Mouse (Mus musculus): ENCODE measurements around the gene Cchcr1.
"Not testable (repeated sequence)": the region's sequence is repeated elsewhere in the genome, so short reads cannot be mapped to it uniquely, and the experiment has no call there.

The Cchcr1 gene

DNA sequence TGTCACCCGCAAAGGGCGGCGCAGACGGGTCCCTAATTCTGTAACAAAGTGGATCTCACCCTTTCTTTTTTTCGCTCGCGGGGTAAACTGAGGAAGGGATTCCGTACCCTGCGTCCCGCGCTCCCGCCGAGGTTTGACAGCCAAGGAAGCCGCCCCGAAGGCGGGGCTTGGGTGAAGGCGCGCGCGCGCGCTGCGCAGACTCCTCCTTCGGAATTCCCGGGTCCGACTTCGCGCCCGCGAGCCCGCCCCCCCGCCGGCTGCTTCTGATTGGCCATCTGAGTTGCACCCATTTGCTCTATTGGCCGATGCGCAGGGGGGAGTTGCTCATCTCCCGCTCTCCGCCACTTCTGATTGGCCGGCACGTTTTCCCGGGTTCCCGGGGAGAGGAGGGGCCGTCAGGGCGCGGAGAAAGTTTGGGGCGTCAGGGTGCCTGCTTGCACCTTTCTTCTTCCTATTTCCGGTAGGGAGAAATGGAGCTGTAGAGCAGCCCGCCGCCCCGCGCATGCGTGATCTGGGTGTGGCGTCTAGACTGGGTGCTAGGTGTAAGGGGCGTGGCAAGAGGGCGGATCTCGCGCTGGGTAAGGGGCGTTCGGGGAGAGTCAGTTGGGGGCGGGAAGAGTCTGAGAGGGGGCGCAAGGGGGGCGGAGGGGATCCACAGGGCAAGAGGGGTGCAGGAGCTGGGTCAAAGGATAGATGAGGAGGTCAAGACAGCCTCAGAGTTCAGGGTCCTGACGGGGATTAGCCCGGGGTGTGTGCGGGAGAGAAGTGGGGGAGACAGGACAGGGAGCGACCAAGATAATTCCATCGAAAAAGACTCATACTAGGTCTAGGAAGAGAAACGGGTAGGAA lies at the start of gene Cchcr1, which contains the start of gene Tcf19:
Gene Cchcr1, plus strand, starts transcription at position 449 of the 849 bp plus-strand sequence.
Gene Tcf19, minus strand, starts transcription at position 173 of the 849 bp plus-strand sequence.
- peak; percentile 97 for DNase-seq (ENCODE audit: low read depth)

DNA sequence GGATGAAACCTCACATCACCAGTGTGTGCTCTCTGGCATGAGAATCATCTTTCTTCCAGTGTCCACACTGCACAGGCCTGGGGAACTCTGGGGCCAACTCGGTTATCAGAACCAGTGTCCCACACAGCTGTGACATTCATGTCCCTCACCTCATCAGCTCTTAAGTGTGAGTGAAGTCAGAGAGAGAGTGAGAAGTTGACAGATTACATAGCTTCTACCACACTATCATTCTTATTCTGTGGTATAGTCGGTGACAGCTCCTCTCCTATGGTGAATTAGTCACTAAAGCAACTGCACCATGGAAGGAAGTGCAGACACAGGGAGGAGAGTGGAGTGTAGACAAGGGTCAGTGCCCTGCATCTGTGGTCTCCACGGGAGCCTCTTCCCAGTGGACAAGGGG lies 48.0 kb upstream of the Cchcr1 start:
- peak; percentile 28 for DNase-seq (ENCODE audit: low read depth)

DNA sequence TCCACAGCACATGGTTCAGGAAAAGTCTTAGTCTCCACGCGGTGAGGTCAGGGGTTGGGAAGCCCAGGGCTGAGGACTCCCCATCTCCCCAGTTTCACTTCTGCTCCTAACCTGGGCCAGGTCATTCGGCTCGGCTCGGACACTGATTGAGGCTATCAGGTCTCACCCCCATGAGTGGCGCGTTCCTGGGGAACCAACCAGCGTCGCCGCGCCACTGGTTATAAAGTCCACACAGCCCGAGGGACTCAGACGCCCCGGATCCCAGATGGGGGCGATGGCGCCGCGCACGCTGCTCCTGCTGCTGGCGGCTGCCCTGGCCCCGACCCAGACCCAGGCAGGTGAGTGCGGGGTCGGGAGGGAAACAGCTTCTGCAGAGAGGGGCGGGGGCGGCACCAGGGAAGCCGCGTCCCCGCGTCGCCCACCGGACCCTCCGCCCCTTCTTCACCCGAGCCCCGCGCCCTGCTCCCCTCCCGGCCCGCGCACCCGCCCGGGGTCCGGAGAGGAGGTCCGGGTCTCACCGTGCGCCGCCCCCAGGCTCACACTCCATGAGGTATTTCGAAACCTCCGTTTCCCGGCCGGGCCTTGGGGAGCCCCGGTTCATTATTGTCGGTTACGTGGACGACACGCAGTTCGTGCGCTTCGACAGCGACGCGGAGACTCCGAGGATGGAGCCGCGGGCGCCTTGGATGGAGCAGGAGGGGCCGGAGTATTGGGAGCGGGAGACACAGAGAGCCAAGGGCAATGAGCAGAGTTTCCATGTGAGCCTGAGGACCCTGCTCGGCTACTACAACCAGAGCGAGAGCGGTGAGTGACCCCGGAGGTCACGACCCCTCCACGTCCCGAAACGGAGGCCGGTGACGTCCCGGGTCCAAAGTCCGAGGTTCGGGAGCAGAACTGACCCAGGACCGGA lies 46.8 kb upstream of the Cchcr1 start, which contains the start of gene H2-Q10:
Gene H2-Q10, plus strand, starts transcription at position 248 of the 910 bp plus-strand sequence.
- DNase-seq (ENCODE audit: low read depth), result peak; percentile 60

DNA sequence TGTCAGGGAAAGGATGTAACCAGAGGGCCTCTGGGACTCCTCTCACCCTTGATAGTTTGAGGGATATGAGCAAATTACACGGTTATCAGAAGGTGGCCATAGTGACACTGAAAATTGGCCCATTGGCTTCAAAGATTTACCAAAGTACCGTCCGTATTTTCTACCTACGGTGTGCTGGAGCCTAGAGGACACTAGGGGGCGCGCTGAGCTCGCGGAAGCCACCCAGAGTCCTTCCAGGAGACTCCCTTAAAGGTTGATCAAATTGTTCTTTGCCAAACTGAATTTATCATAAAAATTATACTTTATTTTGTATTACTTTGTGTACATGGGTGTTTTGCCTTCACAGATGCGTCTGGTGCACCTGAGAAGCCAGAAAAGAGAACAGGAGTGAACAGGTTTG lies 32.8 kb upstream of the Cchcr1 start:
- peak; percentile 82 for DNase-seq (ENCODE audit: low read depth)

DNA sequence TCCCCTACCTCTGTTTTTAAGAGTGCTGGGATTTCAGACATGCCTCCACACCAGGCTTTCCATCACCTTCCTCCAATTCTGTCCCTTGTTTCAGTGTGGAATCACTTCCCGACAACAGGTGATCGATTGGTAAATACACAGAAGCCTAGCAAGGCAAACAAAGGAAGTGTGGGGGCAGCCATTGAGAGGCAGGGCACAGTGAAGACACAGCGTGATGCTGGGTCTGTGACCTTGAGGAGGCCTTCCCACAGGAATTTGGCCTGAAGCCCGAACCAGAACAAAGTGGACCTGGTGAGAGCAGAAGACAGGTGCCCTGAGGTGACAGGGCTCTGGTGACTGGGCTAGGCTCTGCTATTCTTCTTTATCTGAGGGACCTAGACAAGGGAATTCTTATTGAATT lies 31.2 kb upstream of the Cchcr1 start:
- no peak for DNase-seq (ENCODE audit: low read depth)

DNA sequence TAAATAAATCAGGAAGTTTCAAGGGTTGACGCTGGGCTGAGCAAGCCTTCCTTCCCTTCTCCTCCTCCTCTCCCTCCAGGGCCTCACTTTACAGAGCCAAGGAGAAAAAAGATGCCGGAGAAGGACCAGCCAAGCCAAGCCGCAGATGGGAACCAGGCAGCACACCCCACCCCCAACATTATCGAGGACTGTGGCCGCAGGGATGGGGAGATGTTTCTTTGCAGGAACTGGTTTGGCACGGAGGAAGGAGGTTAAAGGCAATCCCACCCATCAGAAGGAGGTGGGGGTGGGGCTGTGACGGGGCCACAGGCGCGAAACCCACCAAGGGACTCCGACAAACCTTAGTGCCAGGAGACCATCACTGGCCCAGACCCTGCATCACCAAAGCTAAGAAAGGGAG lies 30.2 kb upstream of the Cchcr1 start:
- no peak for DNase-seq (ENCODE audit: low read depth)

DNA sequence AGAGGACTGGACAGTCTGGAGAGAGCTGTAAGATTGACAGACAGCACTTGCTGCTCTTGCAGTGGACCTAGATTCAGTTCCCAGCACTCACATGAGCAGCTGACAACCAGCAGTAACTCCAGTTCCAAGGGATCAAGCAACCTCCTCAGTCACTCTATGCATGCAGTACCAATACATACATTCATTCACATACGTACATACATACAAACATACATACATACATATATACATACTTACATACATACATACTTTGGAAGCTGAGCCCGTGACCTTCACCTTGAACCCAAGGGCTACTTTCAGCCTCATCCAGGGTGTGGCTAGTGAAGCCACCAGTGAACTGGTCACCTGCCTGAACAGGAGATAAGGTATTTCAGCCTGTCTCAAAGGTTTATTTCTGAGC lies 28.9 kb upstream of the Cchcr1 start:
- DNase-seq (ENCODE audit: low read depth), result no peak

DNA sequence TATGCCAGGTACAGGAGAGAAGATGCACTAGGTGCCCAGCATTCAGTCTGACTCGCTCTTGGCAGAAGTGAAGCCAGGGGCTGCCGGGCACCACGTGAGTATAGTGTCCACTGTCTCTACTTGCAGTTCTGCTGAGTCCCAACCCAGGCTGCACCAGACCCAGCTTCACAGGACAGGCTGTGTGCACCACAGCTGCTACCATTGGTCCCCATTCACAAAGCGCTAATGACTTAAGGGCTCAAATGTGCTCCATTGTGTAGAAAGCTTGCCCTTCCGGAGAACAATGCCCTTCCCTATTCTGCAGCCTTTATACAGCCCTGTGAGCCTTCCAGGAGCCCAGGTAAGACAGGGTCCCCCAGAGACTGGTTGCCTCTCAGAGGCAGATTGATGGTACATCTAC lies 26.6 kb upstream of the Cchcr1 start:
- no peak for DNase-seq (ENCODE audit: low read depth)

DNA sequence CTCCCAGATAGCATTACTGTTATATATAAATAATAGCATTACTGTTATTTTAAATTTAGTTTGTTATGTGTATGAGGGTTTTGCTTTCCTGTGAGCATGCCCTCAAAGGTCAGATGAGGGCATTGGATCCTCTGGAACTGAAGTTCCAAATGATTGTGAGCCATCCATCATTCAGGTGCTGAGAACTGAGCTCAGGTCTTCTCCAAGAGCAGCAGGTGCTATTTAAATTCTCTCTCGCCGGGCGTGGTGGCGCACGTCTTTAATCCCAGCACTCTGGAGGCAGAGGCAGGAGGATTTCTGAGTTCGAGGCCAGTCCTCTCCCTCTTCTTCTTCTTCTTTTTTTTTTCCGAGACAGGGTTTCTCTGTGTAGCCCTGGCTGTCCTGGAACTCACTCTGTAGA lies 19.8 kb upstream of the Cchcr1 start:
- DNase-seq (ENCODE audit: low read depth), result no peak

DNA sequence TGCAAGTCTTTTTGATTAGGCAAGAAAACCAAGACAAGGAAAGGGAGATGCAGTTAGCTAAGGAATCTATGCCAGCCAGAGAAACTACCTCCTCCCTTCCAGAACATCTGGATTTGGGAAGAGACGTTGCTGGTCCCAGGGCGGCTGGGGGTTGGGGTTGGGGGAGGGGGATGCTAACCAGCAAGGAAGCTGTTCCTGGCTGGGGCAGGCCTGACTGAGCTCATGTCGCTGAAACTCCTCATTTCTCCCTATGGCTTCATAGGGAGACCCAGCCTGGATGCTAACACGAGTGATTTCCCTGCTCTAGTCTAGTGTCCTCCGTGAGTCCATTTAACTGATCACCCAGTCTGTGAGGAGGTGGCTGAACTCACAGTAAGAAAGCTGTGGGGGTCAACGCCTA lies 14.7 kb upstream of the Cchcr1 start:
- DNase-seq (ENCODE audit: low read depth), result no peak

DNA sequence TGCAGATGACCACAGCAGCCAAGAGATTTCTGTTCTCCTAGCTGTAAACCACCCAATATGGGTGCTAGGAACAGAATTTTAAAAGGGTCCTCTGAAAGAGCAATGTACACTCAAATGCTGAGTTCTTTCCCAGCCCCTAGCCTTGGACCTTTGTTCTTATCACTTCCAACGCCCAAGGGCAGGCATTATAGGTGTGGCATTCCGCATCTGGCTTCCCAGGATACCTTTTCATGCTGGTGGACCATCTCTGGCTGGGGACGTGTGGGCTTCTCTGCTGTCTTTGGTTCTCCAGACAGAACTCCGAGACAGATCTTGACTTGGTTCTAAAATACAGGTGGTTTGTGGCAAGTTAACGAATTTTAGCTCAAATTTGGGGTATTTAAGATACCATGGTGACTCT lies 14.1 kb upstream of the Cchcr1 start:
- DNase-seq (ENCODE audit: low read depth), result no peak

DNA sequence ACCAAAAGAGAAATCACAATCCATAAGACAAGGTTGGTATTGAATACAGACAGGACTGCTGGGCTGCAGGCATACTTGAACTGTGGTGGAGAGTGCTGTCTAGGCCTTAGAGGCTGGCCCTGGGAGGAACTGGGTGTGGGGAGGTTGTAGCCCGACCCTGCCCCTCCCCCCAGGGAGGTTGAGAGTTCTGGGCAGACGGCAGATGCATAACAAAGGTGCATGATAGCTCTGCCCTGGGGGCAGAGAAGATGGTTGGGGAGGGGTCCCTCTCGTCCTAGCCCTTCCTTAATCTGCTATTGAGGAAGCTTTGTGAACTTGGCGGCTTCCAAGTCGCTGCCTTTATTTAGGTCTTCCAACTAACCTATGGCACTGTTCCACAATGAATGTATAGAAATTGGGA lies 13.1 kb upstream of the Cchcr1 start:
- no peak for DNase-seq (ENCODE audit: low read depth)

DNA sequence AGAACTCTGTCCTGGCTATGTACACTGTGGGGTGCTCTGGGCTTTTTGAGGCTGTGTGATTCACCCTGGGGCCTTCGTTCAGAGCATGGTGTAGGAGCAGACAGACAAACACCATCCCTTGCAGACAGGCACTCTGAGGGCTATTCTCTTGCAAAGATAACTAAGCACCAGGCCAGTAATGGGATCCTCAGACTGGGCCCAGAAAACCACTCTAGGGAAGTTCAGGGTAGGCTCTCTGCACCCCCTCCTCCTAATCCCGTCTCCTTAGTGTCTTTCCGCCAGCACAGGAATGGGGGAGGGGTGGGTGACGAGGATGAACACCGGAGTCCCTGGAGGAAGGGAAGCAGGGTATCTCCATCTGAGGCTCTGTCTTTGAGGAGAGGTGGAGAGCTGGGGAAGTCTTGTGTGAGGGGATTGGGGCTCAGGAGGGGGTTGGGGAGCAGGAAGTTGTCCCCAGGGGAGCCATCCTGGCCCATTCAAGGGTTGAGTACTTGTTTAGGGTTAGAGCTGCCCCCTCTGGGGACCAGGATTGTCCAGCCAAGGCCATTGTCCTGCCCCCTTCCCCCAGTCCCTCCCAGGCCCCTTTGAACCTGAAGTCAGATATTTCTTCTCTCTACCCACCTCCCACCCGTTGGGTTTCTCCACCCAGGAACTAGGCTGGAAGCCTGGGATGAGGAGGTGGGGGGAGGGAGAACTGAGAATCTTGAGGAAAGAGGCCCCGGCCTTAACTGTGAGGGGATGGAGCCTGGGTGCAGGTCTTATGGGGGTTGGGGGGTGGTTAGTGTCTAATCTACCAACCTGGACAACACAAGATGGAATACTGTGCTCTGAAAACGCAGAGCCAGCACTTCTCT lies 12.0 kb upstream of the Cchcr1 start:
- DNase-seq (ENCODE audit: low read depth), result no peak

DNA sequence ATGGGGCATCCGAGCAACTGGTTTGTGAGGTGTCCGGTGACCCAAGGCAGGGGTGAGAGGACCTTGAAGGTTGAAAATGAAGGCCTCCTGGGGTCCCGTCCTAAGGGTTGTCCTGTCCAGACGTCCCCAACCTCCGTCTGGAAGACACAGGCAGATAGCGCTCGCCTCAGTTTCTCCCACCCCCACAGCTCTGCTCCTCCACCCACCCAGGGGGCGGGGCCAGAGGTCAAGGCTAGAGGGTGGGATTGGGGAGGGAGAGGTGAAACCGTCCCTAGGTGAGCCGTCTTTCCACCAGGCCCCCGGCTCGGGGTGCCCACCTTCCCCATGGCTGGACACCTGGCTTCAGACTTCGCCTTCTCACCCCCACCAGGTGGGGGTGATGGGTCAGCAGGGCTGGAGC lies 11.1 kb upstream of the Cchcr1 start, which contains the start of gene Pou5f1:
Gene Pou5f1, plus strand, starts transcription at position 243 of the 400 bp plus-strand sequence.
- no peak for DNase-seq (ENCODE audit: low read depth)

DNA sequence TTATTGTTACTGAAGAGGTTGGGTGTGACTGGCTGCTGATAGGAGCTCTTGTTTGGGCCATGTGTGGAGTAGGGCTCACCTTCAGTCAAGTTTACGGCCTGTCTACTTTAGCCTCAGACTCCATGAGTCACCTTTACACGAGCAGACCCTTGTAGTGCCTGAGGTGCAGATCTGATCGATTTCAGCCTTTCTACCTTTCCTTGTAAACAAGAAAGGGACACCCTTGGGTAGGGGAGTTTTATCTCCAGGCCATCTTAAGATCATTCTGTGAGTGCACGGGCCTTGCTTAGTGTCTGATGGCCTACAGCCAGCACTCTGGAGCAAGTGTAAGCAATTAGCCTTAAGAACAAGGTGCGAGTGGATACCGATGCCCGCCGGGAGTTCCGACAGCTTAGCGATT lies 10.0 kb upstream of the Cchcr1 start:
- no peak for DNase-seq (ENCODE audit: low read depth)

DNA sequence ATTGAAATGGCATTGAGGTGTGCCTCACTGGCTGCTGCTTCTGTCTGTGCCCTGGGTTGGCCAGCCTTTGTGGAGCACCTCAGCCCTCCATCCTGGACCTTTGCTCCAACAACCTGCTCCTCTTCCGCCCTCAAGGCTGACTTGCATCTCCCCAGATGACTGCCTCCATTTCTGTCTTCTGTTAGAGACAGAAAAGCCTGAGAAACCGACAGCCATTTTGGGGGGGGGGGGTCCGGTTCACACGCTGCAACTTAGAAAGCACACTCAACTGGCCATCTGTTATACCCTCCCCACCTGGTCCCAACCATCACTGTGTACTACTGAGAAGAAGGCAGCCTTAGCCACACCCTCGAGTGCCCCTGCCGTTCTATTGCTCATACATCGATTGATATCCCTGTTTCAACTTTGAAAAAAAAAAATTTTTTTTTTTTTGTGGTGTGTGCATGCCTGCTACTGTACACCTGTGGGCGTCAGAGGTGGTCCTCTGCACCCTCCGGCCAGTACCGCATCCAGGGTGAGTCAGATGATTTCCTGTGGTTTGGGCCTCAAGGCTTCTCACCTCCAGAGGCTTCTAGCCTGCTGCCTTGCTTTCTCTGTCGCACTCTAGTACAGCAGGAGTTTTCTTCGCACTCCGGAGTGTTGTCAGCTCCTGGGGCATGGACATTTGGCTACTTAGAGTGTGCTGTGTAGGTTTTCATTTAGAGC lies 9.2 kb upstream of the Cchcr1 start:
- DNase-seq (ENCODE audit: low read depth), result peak; percentile 52

DNA sequence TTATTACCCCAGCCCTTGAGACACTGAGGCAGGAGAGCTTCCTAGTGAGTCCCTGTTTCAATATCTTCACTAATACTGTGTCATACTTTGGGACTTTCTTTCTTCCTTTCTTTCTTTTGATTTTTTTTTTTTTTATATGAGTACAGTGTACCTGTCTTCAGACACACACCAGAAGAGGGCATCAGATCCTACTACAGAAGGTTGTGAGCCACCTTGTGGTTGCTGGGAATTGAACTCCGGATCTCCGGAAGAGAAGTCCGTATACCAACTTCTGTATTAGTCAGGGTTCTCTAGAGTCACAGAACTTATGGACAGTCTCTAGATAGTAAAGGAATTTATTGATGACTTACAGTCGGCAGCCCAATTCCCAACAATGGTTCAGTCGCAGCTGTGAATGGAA lies 8.6 kb upstream of the Cchcr1 start:
- not testable (repeated sequence) for DNase-seq (ENCODE audit: low read depth)

DNA sequence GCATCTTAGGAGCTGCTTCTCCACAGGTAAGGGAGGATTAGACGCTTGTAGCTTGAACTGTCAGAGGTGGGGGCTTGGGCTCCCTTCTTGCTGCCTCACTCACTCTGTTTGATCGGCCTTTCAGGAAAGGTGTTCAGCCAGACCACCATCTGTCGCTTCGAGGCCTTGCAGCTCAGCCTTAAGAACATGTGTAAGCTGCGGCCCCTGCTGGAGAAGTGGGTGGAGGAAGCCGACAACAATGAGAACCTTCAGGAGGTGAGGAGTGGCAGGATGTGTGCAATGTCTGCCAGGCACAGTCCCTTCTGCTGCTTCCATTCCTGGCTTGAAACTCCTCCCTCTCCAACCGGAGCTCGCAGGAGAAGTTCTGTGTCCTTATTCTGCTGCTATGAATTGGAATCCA lies 7.6 kb upstream of the Cchcr1 start:
- DNase-seq (ENCODE audit: low read depth), result peak; percentile 72

DNA sequence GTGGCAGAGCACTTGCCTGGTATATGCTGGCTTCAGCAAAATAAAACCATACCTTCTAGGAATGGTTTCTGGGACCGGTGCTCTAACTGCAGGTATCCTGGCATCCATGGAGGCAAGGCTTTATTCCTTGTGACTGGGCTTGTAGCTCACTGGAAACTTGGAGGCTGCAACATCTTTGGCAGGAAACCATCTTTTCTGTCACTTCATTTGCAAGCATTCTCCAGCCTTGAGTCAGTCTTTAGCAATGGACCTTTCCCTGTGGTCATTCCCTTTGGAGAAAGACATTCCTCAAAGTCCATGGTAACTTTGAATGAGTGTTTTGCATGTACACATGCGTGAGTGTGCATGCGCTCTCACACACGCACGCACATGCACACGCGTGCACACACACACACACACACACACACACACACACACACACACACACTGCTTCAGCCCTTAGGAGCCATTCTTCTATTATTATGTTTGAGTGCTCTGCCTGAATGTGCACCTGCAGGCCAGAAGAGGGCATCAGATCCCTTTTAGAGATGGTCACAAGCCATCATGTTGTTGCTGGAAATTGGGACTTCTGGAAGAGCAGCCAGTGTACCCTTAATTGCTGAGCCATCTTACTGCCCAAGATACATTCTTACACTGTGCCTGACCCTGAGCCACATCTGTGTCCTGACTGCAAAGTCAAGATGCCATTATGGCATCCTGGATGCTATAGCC lies 3.8 kb upstream of the Cchcr1 start:
- DNase-seq (ENCODE audit: low read depth), result peak; percentile 46

DNA sequence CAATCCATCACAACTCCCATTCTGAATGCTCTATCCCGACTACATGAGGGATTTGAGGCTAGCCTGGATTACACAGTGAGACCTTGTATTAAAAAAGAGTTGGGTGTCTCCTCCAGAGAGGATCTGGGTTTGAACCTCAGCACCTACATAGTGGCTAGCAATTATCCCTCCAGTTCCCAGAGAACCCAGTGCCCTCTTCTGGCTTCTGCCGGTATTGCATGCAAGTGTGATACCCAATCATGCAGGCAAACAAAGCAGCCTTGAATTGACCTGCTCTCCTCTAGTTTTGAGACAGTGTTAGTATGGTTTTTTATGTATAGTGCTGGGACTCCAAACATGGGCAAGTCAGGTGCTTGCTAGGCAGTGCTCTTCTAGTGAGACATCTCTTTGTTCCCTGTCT lies 3.0 kb upstream of the Cchcr1 start:
- DNase-seq (ENCODE audit: low read depth), result peak; percentile 90

DNA sequence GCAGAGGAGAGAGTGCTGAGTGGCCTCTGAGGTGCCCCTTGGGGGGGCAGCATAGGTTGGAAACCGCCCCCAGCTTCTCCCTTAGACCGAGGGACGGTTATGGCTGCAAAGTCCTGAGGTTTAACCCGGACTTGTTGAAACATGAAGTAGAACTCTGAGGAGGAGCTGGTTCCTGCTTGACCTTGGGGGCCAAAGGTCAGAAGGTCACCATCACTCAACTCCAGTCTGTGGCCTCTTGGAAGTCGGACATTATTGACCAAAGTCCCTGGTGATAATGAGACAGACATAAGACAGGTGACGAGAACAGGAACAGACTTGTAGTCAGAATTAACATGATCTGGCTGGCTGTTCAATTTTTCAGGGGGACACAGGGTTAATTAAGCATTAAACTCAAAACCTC lies 2.1 kb upstream of the Cchcr1 start:
- DNase-seq (ENCODE audit: low read depth), result no peak

All from induced T-regulatory cell, adult 2 months (primary cell).